Mouse (Mus musculus) liver, embryonic 14.5 days (tissue): Measurements from ENCODE around the gene Slc25a36. TPM values are rescaled to one million over a fixed set of nuclear protein-coding genes. Genes with fewer than 3 reads are reported as not detected.

Experiments
- ATAC-seq: fragments of 200-750 bp; cut with Nextera tagmentation; 2 replicates; pipeline ENCODE4 v1.8.0; 2017; ENCODE audit warnings: moderate number of reproducible peaks, mild to moderate bottlenecking, moderate library complexity; ENCODE audit not compliant: insufficient read depth
- DNase-seq, 3 experiments: peaks; one replicate each; pipeline ENCODE4 v3.0.0-alpha.2; 2012 to 2013; ENCODE audit warnings: low read depth in 3 of 3, low spot score in 3 of 3
- H3K27ac ChIP-seq: fragments of 300-500 bp; sonication (generic); 2 replicates; pipeline ENCODE4 v1.5.1; 2014; ENCODE audit warnings: moderate library complexity, mild to moderate bottlenecking, control low read depth, inconsistent platforms
- H3K27me3 ChIP-seq: fragments of 300-500 bp; sonication (generic); 2 replicates; pipeline ENCODE4 v1.6.1; 2014; ENCODE audit warnings: mild to moderate bottlenecking, low read length, moderate library complexity; ENCODE audit not compliant: control insufficient read depth, insufficient read depth
- H3K36me3 ChIP-seq: fragments of 300-500 bp; sonication (generic); replicated peaks from 2 replicates; pipeline ENCODE4 v1.6.1; 2014; ENCODE audit warnings: low read depth; ENCODE audit not compliant: control insufficient read depth, insufficient read depth
- H3K4me1 ChIP-seq, 2 experiments: fragments of 200-500 bp in 1 of 2; fragments of 300-500 bp in 1 of 2; sonication (generic) in 1 of 2; replicated peaks; 2 replicates each; pipeline ENCODE4 v1.6.1; 2012 to 2014; ENCODE audit warnings: antibody characterized with exemption in 1 of 2, inconsistent platforms in 1 of 2, low read length in 1 of 2; ENCODE audit not compliant: control insufficient read depth in 2 of 2, insufficient read depth in 2 of 2
- H3K4me2 ChIP-seq: fragments of 300-500 bp; sonication (generic); 2 replicates; pipeline ENCODE4 v1.6.1; 2014; ENCODE audit warnings: low read depth, mild to moderate bottlenecking, control low read depth, moderate library complexity
- H3K4me3 ChIP-seq, 2 experiments: fragments of 200-500 bp in 1 of 2; fragments of 300-500 bp in 1 of 2; sonication (generic) in 1 of 2; 2 replicates each; pipeline ENCODE4 v1.5.1; 2012 to 2014; ENCODE audit warnings: low read depth in 2 of 2, low read length in 2 of 2, mild to moderate bottlenecking in 2 of 2, control low read depth in 1 of 2, inconsistent platforms in 1 of 2, moderate library complexity in 1 of 2; ENCODE audit not compliant: insufficient read depth in 1 of 2
- H3K9ac ChIP-seq: fragments of 300-500 bp; sonication (generic); replicated peaks from 2 replicates; pipeline ENCODE4 v1.6.1; 2014; ENCODE audit warnings: mild to moderate bottlenecking, control low read depth, moderate library complexity
- H3K9me3 ChIP-seq: fragments of 300-500 bp; sonication (generic); 2 replicates; pipeline ENCODE4 v1.6.1; 2016; ENCODE audit warnings: low read length, mixed read lengths; ENCODE audit not compliant: control insufficient read depth
- CTCF ChIP-seq: IDR thresholded peaks from 2 replicates; pipeline ENCODE4 v1.5.1; 2016; ENCODE audit warnings: antibody characterized with exemption, low read depth, control low read depth
- EP300 ChIP-seq: IDR thresholded peaks from 2 replicates; pipeline ENCODE4 v1.6.1; 2016; ENCODE audit warnings: antibody characterized with exemption, low read depth
- WGBS: fragments of 180-500 bp; shearing (Covaris S2); extraction: QIAGEN DNeasy Blood & Tissue Kit; methylation state at CpG from one replicate; pipeline ENCODE4 v1.1.7; 2014; ENCODE audit not compliant: insufficient replicate concordance; 5-methylcytosine and 5-hydroxymethylcytosine counted together
- polyA plus RNA-seq, 2 experiments: library from polyadenylated mRNA; depleted of rRNA in 1 of 2; stranded (reverse) in 1 of 2; unstranded in 1 of 2; fragments of >200 nt; fragmentation: Nextera tagmentation in 1 of 2; extraction: Ambion mirVana in 1 of 2; gene quantifications; 2 replicates each; pipeline versions ENCODE4 v1.2.1 to v1.2.3; 2012 to 2014

Slc25a36 gene
- polyA plus RNA-seq, 2 experiments = 6.6 to 8.1 TPM

DNA sequence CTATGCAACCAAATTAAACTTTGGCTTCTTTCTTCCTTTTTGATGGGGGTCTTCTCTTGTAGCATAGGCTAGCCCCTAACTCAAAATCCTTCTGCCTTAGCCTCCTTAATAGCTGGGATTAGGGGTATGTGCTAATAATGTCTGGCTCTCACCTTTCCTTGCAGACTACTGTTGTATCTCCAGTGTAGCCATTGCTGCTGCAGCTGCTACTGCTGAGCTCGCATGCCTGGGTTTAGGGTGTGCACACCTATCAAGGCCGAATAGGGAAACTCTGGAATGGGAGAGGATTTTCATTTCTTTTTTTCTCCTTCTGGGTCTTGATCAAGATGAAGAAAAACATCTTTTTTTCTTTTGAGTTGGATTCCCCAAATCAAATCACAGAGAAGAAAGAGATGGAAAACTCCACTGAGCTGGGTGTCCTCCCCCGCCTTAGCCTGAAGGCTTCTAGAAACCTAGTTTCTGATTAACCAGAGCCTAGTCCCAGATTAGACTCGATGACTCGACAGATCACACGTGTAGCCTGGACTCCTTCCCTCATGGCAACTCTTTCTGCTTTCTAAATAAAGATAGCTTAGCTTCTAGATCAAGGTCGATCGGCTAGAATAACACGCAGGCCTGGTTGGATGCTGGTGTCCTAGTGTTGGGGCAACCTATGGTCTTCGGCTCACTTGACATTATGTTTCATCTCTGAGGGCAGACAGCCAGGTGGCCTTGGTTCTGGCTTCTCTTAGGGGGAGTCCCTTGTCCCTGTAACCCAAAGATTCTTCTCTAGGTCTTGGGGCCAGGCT lies 29.4 kb upstream of the Slc25a36 start:
- Histone ChIP-seq H3K4me2 (no peak overlapping the region), H3K36me3 (no peaks in the 10 kb centered on the region), H3K4me3 (no peak overlapping the region), H3K27ac (no peak overlapping the region), H3K9ac (no peak overlapping the region), H3K27me3 (peaks cover 6% of the 10 kb centered on the region), H3K9me3 (no peaks in the 10 kb centered on the region), H3K4me1 (no peaks in the 10 kb centered on the region)
- TF ChIP-seq CTCF (no peak), EP300 (no peak)
- DNase-seq = no peak
- WGBS = 56% methylated on average over 10 of the region's 10 CpGs
- no peak for ATAC-seq

DNA sequence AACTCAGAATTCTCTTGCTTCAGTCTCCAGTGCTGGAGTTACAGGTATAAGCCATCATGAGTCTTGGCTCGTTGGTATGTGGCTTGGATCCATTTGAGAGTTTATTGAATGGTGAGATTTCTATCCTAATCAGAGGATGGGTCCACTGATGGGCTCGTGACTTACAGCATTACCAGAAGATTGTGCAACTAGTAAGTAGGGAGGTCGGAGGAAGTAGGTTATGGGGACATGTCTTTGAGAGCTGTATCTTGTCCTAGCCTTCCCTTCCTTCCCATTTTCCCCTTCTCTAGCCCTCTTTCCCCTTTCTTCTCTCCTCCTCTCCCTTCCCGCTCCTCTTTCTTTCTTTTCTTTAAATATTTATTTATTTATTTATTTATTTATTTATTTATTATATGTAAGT lies 26.7 kb upstream of the Slc25a36 start:
- Histone ChIP-seq H3K4me1 (no peaks in the 10 kb centered on the region), H3K27ac (no peak overlapping the region), H3K36me3 (no peaks in the 10 kb centered on the region), H3K9ac (no peak overlapping the region), H3K4me3 (no peak overlapping the region), H3K9me3 (no peaks in the 10 kb centered on the region), H3K4me2 (no peak overlapping the region), H3K27me3 (peaks cover 7% of the 10 kb centered on the region)
- TF ChIP-seq EP300 = no peak
- TF ChIP-seq CTCF = no peak
- ATAC-seq (no peak), DNase-seq (no peak)
- 42% methylated on average over 4 of the region's 4 CpGs for WGBS

DNA sequence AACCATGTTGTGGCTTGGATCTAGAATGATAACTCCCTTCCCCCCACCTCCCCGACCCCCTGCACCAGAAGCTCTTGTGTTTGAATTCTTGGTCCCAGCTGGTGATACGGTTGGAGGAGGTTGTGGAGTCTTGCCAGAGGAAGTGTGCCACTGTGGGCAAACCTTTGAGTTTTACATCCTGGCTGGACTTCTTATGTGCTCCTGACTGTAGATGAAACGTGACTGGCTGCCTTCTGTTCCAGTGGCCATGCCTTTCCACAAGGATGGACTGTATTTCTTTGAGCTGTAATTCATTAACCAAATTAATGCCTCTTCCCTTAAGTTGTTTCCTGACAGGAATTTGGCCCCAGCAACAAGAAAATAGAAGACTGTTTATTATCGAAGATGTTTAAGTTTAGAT lies 26.2 kb upstream of the Slc25a36 start:
- Histone ChIP-seq H3K27me3 (peaks cover 4% of the 10 kb centered on the region), H3K4me2 (no peak overlapping the region)
- whole genome bisulfite sequencing = 65% methylated on average over 4 of the region's 4 CpGs

DNA sequence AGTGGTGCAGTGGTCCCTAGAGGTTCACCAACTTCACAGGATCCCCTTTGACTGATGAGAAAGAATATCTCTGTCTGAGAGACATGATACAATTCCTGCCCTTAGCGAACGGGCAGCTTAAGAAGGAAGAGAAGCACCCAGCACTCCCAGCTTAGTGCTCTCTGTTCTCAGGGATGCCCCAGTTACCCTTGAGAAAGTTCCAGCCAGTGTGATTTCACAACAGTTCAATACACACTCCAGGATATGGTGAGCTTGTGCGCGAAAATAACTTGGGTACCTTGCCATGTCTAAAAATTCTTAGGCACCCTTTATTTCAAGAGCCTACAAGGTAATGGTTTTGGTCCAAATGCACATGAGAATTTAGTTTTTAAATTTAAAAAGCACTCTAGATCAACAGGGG lies 24.9 kb upstream of the Slc25a36 start:
- no peak for TF ChIP-seq EP300
- no peak for TF ChIP-seq CTCF

More for the DNA sequence above, 26.2 kb upstream of the Slc25a36 start:
- DNase-seq = no peak
- no peak for ATAC-seq
- Histone ChIP-seq H3K9me3 (no peaks in the 10 kb centered on the region), H3K4me3 (no peak overlapping the region), H3K4me1 (no peaks in the 10 kb centered on the region), H3K27ac (no peak overlapping the region), H3K36me3 (no peaks in the 10 kb centered on the region), H3K9ac (no peak overlapping the region)
- no peak for TF ChIP-seq CTCF
- TF ChIP-seq EP300 = no peak

DNA sequence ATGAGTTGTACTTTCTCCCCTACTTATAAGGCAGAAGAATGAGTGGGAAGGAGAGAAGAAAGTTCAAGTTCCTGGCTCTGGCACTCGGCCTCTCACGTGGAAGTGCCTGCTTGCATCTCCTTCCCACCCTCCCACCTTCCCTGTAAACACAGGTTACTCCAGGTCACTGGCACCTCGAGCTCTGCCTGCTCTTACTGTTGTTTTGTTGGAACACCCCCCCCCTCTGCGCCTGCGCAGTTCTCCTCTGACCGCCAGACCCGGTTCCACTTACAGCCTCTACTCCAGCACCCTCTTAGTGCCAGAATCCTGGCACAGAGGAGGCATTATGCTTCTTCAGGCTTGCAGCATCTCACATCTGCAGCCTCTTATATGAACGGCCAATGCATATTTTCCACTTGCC lies 22.2 kb upstream of the Slc25a36 start:
- Histone ChIP-seq H3K4me2 (no peak overlapping the region), H3K4me1 (no peaks in the 10 kb centered on the region), H3K4me3 (no peak overlapping the region), H3K9me3 (no peaks in the 10 kb centered on the region), H3K27me3 (peaks cover 4% of the 10 kb centered on the region; the same call in 1 of the 2 replicates), H3K36me3 (no peaks in the 10 kb centered on the region), H3K9ac (no peak overlapping the region), H3K27ac (no peak overlapping the region)
- DNase-seq (no peak), ATAC-seq (no peak)
- TF ChIP-seq EP300 = no peak
- TF ChIP-seq CTCF = no peak
- WGBS = 42% methylated on average over 8 of the region's 8 CpGs

More for the DNA sequence above, 24.9 kb upstream of the Slc25a36 start:
- Histone ChIP-seq H3K4me3 (no peak overlapping the region), H3K27ac (no peak overlapping the region), H3K9me3 (no peaks in the 10 kb centered on the region), H3K4me2 (no peak overlapping the region), H3K36me3 (no peaks in the 10 kb centered on the region), H3K27me3 (peaks cover 4% of the 10 kb centered on the region; the same call in 1 of the 2 replicates), H3K4me1 (no peaks in the 10 kb centered on the region), H3K9ac (no peak overlapping the region)
- no peak for ATAC-seq
- DNase-seq = no peak
- 74% methylated on average over 4 of the region's 4 CpGs for WGBS
